Mouse (Mus musculus): ENCODE data around the gene Popdc2.

DNA sequence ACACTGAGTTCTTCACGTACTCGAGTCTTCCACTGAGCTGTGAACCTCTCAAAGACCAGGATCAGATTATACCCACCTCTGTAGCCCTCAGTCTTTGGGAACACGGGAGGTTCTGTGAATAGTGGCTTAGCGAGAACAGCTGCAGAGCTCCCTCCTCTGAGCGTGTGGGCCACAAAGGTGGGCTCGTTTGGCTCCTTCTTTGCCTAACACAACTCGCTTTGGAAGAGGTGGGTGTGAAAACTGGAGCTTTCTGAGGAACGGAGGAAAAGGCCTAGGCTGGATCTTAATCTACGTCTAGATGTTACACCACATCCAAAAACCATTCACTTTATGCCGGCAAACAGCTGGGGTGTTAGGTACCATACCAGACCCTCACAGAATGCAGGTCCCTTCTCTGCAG lies 3.4 kb downstream of the Popdc2 start:
- TF ChIP-seq POLR2A (IDR thresholded peaks at IDR 0.05; ENCODE audit: insufficient read depth, low read depth, low read length) (no peak), CTCF (IDR thresholded peaks at IDR 0.05; ENCODE audit: insufficient read depth, low read depth, low read length) (no peak)
